Mouse (Mus musculus): Measurements from ENCODE around the gene Prkcb. TPM values are rescaled to one million over a fixed set of nuclear protein-coding genes. Genes with fewer than 3 reads are reported as not detected.

Prkcb gene
- polyA plus RNA-seq, 1 experiment = 1.0 TPM

- Histone ChIP-seq H3K27ac (ENCODE audit: insufficient read depth, low read length) (no peak overlapping the region), H3K4me3 (ENCODE audit: insufficient read depth, low read length) (no peak overlapping the region), H3K4me1 (ENCODE audit: control insufficient read depth, insufficient read depth, low read length) (no peaks in the 10 kb centered on the region)
- no peak for TF ChIP-seq POLR2A (IDR thresholded peaks at IDR 0.05; ENCODE audit: low read depth, low read length)
- no peak for TF ChIP-seq CTCF (IDR thresholded peaks at IDR 0.05; ENCODE audit: borderline replicate concordance, insufficient read depth, low read length)
These were observed 140.6 kb downstream of the Prkcb start for GRCm38 (mm10) chr7:122429134-122429533.

GRCm38 (mm10) chr7:122432401-122432800 lies 143.8 kb downstream of the Prkcb start:
- H3K4me3 ChIP-seq (ENCODE audit: insufficient read depth, low read length) = no peak overlapping the region
- TF ChIP-seq CTCF (IDR thresholded peaks at IDR 0.05; ENCODE audit: borderline replicate concordance, insufficient read depth, low read length) (no peak), POLR2A (IDR thresholded peaks at IDR 0.05; ENCODE audit: low read depth, low read length) (no peak)
- no peak overlapping the region for H3K27ac ChIP-seq (ENCODE audit: insufficient read depth, low read length)
- no peaks in the 10 kb centered on the region for H3K4me1 ChIP-seq (ENCODE audit: control insufficient read depth, insufficient read depth, low read length)

- H3K4me3 ChIP-seq (ENCODE audit: insufficient read depth, low read length) = no peak overlapping the region
- no peak for TF ChIP-seq CTCF (IDR thresholded peaks at IDR 0.05; ENCODE audit: borderline replicate concordance, insufficient read depth, low read length)
- TF ChIP-seq POLR2A (IDR thresholded peaks at IDR 0.05; ENCODE audit: low read depth, low read length) = no peak
These were observed 144.8 kb downstream of the Prkcb start for GRCm38 (mm10) chr7:122433377-122433776.

GRCm38 (mm10) chr7:122434941-122435340 lies 146.4 kb downstream of the Prkcb start:
- Histone ChIP-seq H3K4me1 (ENCODE audit: control insufficient read depth, insufficient read depth, low read length) (no peaks in the 10 kb centered on the region), H3K4me3 (ENCODE audit: insufficient read depth, low read length) (no peak overlapping the region), H3K27ac (ENCODE audit: insufficient read depth, low read length) (no peak overlapping the region)
- TF ChIP-seq CTCF (IDR thresholded peaks at IDR 0.05; ENCODE audit: borderline replicate concordance, insufficient read depth, low read length) = no peak
- TF ChIP-seq POLR2A (IDR thresholded peaks at IDR 0.05; ENCODE audit: low read depth, low read length) = no peak

More at GRCm38 (mm10) chr7:122433377-122433776, 144.8 kb downstream of the Prkcb start:
- no peak overlapping the region for H3K27ac ChIP-seq (ENCODE audit: insufficient read depth, low read length)
- no peaks in the 10 kb centered on the region for H3K4me1 ChIP-seq (ENCODE audit: control insufficient read depth, insufficient read depth, low read length)

GRCm38 (mm10) chr7:122435561-122435960 lies 147.0 kb downstream of the Prkcb start:
- H3K4me1 ChIP-seq (ENCODE audit: control insufficient read depth, insufficient read depth, low read length) = no peaks in the 10 kb centered on the region
- TF ChIP-seq POLR2A (IDR thresholded peaks at IDR 0.05; ENCODE audit: low read depth, low read length) = no peak
- no peak for TF ChIP-seq CTCF (IDR thresholded peaks at IDR 0.05; ENCODE audit: borderline replicate concordance, insufficient read depth, low read length)
- no peak overlapping the region for H3K4me3 ChIP-seq (ENCODE audit: insufficient read depth, low read length)
- H3K27ac ChIP-seq (ENCODE audit: insufficient read depth, low read length) = no peak overlapping the region

- H3K4me3 ChIP-seq (ENCODE audit: insufficient read depth, low read length) = no peak overlapping the region
- TF ChIP-seq POLR2A (IDR thresholded peaks at IDR 0.05; ENCODE audit: low read depth, low read length) (no peak), CTCF (IDR thresholded peaks at IDR 0.05; ENCODE audit: borderline replicate concordance, insufficient read depth, low read length) (no peak)
- no peaks in the 10 kb centered on the region for H3K4me1 ChIP-seq (ENCODE audit: control insufficient read depth, insufficient read depth, low read length)
- H3K27ac ChIP-seq (ENCODE audit: insufficient read depth, low read length) = no peak overlapping the region
These were observed 148.8 kb downstream of the Prkcb start for GRCm38 (mm10) chr7:122437390-122437789.

- no peak overlapping the region for H3K27ac ChIP-seq (ENCODE audit: insufficient read depth, low read length)
- H3K4me1 ChIP-seq (ENCODE audit: control insufficient read depth, insufficient read depth, low read length) = no peaks in the 10 kb centered on the region
- H3K4me3 ChIP-seq (ENCODE audit: insufficient read depth, low read length) = no peak overlapping the region
- TF ChIP-seq POLR2A (IDR thresholded peaks at IDR 0.05; ENCODE audit: low read depth, low read length) (no peak), CTCF (IDR thresholded peaks at IDR 0.05; ENCODE audit: borderline replicate concordance, insufficient read depth, low read length) (peak; percentile 32; the same call in 1 of the 2 replicates)
These were observed 156.5 kb downstream of the Prkcb start for GRCm38 (mm10) chr7:122445056-122445455.

- Histone ChIP-seq H3K4me3 (ENCODE audit: insufficient read depth, low read length) (no peak overlapping the region), H3K27ac (ENCODE audit: insufficient read depth, low read length) (no peak overlapping the region), H3K4me1 (ENCODE audit: control insufficient read depth, insufficient read depth, low read length) (no peaks in the 10 kb centered on the region)
- no peak for TF ChIP-seq CTCF (IDR thresholded peaks at IDR 0.05; ENCODE audit: borderline replicate concordance, insufficient read depth, low read length)
- TF ChIP-seq POLR2A (IDR thresholded peaks at IDR 0.05; ENCODE audit: low read depth, low read length) = no peak
These were observed 164.1 kb downstream of the Prkcb start for GRCm38 (mm10) chr7:122452671-122453070.

GRCm38 (mm10) chr7:122459203-122459965 lies 170.8 kb downstream of the Prkcb start:
- Histone ChIP-seq H3K4me3 (ENCODE audit: insufficient read depth, low read length) (no peak overlapping the region), H3K4me1 (ENCODE audit: control insufficient read depth, insufficient read depth, low read length) (no peaks in the 10 kb centered on the region), H3K27ac (ENCODE audit: insufficient read depth, low read length) (no peak overlapping the region)
- TF ChIP-seq POLR2A (IDR thresholded peaks at IDR 0.05; ENCODE audit: low read depth, low read length) = no peak
- TF ChIP-seq CTCF (IDR thresholded peaks at IDR 0.05; ENCODE audit: borderline replicate concordance, insufficient read depth, low read length) = peak; percentile 87

- H3K4me3 ChIP-seq (ENCODE audit: insufficient read depth, low read length) = no peak overlapping the region
- no peak overlapping the region for H3K27ac ChIP-seq (ENCODE audit: insufficient read depth, low read length)
- H3K4me1 ChIP-seq (ENCODE audit: control insufficient read depth, insufficient read depth, low read length) = no peaks in the 10 kb centered on the region
- no peak for TF ChIP-seq CTCF (IDR thresholded peaks at IDR 0.05; ENCODE audit: borderline replicate concordance, insufficient read depth, low read length)
- TF ChIP-seq POLR2A (IDR thresholded peaks at IDR 0.05; ENCODE audit: low read depth, low read length) = no peak
These were observed 171.5 kb downstream of the Prkcb start for GRCm38 (mm10) chr7:122460020-122460419.

Data from embryonic fibroblast, embryonic 13.5 days (primary cell).